Mouse (Mus musculus): ENCODE measurements around the gene Stat3.

Stat3 gene

GRCm38 (mm10) chr11:100890481-100890880 is 48.9 kb downstream of the Stat3 start:
- no peak for DNase-seq (ENCODE audit: low spot score)

GRCm38 (mm10) chr11:100888348-100888820 is 51.0 kb downstream of the Stat3 start:
- no peak for DNase-seq (ENCODE audit: low spot score)

GRCm38 (mm10) chr11:100887764-100888163 is 51.6 kb downstream of the Stat3 start:
- DNase-seq (ENCODE audit: low spot score): no peak

- DNase-seq (ENCODE audit: low spot score): no peak
Observed at GRCm38 (mm10) chr11:100887236-100887635, 52.1 kb downstream of the Stat3 start.

DNA sequence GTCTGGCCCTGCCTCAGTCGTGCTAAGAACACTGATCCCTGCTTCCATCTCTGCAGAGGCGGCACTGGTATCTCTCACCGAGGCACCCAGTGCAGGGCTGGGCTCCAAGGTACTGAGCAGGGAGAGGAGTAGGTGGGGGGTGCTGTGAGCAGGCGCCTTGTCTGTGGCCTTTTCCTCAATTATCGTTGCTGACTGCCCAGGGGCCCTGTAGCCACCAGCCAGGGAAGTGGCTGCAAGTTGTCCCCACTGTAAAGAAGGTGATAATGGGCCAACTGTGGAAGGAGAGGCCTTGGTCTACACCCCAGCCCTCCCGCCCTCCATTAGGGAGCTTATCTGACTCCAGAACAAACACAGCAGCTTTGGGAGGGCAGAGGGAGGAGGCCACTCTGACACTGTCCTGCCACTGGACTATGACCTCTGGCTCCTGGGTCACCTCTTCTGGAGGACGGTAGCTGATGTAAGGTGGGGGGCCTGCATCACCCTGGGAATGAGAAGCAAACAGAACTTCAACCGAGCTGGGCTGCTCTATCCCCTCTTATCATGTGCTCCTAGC is 53.1 kb downstream of the Stat3 start:
- DNase-seq (ENCODE audit: low spot score): no peak

- no peak for DNase-seq (ENCODE audit: low spot score)
Observed at GRCm38 (mm10) chr11:100885472-100885871, 53.9 kb downstream of the Stat3 start.

DNA sequence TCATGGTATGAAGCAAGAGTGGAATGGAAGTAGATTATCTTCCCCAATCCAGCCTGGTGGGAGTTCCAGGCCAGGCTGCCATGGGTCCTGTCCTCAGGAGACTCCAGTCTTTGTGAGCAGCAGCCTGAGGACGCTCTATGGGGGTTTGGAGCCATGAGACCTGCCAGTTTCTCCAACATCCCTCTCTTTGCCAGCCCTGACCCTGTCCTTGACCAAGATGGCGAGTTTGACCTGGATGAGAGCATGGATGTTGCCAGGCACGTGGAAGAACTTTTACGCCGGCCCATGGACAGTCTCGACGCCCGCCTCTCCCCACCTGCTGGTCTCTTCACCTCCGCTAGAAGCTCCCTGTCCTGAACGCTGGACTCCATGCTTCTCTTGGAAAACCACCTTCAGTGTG is 55.7 kb downstream of the Stat3 start:
- DNase-seq (ENCODE audit: low spot score): no peak

GRCm38 (mm10) chr11:100879321-100880078 is 59.8 kb downstream of the Stat3 start:
- DNase-seq (ENCODE audit: low spot score): no peak

- DNase-seq (ENCODE audit: low spot score): no peak
Observed at GRCm38 (mm10) chr11:100875761-100876160, 63.6 kb downstream of the Stat3 start.

DNA sequence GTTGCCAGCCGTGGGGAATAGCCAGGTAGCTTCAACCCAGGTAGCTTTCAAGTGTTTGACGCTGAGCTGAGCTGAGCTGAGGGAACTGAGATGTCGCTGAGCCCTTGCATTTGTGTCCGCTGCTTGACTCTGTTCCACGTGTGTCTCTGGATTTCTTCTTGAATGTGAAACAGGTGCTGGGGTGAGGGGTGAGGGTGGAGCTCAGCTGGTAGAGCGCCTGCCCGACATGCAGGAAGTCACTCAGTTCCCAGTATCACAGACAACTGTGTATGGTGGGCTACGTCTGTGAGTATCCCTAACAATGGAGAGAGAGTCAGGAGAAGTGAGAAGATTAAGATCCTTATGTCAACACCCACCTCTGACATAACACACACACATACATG is 68.4 kb downstream of the Stat3 start:
- DNase-seq (ENCODE audit: low spot score): no peak

DNA sequence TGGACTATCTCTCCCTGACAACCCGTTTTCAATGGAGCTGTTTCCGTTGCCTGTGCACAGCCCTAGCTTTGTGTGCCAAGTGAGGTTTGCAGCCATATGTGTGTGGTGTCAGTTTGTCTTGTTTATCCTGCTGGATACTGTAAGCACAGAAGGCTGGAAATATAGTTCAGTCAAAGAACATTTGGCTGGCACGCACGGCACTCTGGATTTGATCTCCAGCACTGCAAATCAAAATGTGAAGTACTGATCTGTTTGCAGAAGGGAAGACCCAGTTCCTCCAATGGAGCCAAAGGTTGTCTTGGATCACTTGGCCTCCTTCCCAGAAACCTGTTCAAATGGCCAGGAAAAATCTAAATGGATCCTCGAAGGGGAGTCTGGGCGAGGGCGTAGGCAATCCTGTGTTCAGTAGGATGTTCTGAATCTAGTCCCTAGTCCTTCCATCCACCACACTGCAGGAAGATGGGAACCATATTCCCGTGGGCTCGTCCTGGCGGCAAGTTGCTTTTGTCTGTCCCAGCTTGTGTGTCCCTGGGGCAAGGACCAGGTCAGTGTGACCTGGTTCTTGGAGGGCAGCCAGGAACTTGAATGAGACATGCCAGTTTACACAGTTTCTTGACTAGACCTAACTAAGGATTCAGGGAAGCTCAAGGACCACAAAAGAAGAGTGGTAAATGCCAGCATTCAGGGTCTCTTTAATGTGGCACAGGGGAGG is 68.9 kb downstream of the Stat3 start:
- peak; percentile 55 for DNase-seq (ENCODE audit: low spot score)

GRCm38 (mm10) chr11:100865618-100866017 is 73.7 kb downstream of the Stat3 start:
- DNase-seq (ENCODE audit: low spot score): no peak

DNA sequence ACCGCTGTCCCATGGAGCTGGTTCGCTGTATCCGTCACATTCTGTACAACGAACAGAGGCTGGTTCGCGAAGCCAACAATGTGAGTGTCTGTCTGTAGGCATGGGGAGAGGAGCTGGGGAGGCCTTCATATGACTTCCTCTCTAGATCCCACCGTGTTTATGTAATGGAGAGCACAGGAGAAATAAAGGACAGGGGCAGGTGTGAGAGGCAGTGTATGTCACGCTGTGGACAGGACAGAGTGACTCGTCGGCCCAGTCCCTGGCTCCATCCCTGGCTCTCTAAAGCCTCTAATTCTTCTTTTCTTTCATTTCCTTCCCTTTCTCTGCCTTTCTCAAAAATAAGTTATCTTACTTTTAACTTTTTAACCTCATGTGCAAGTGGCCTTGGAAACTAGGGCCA is 76.2 kb downstream of the Stat3 start:
- no peak for DNase-seq (ENCODE audit: low spot score)

DNA sequence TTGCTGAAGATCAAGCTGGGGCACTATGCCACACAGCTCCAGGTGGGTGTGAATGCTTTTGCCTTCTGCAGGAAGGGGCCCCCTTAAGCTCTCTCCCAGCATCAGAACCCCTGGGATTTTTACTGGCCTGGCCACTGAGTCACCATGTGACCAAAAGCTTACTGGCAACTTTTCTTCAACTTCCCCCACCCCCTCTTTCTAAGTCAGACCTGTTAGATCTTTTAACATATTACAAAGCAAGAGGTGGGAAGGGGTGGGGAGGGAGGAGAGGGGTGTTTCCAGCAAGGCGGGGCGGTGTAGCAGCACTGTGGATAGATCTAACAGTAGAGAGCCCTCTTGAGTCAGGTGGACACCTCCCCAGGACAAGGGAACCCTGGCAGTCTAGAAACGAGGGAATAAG is 77.5 kb downstream of the Stat3 start:
- no peak for DNase-seq (ENCODE audit: low spot score)

DNA sequence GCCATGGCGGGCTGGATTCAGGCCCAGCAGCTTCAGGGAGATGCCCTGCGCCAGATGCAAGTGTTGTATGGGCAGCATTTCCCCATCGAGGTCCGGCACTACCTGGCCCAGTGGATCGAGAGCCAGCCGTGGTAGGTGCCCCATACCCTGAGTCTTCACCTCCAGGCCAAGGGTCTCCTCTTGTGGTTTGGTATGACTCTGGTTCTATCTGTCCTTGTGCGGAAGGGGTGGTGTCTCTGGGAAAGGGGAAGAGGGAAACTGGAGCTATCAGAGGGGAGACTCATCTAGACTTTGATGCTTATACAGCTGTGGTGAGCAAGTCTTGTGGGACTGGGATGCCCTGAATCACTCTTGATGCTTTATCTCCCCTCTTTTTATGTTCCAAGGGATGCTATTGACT is 78.0 kb downstream of the Stat3 start:
- no peak for DNase-seq (ENCODE audit: low spot score)

DNA sequence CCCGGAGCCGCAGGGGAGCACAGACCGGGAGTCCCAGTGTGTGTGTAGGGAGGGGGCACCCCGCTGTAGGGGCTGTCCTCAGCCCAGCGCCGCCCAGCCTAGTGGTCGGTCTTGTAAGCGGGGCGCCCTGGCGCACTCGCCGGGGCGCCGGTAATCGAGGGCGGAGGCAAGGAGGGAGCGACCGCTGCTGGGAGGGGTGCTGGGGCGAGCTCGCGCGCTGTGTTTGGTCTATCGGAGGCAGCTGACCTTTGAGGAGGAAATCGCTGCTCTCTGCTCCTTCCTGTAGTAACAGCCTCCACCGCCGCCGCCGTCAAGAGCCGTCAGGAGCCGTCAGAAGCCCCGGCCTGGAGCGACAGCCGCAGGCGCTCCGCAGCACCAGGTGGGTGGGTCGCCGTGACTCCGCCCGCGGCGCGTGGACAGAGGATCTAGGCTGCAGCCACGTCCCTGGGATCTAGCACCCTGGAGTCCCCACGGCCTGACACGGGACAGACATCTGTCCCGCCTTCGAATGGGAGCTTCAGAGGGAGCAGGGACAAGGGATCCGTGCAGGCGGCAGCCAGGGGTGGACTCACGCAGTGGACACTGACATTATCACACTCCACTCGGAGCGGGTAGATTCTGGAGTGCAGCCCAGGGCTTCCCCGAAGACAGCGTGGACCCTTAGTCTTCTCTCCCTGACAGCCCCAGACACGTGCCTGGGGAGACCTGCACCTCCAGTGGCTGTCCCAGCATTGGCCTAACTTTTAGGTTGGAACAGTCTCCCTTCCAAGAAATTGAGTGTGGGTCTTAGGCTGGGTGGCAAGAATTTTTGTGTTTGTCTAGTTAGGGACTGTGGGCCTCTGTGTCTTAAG is 78.9 kb downstream of the Stat3 start:
- DNase-seq (ENCODE audit: low spot score): peak; percentile 12

DNA sequence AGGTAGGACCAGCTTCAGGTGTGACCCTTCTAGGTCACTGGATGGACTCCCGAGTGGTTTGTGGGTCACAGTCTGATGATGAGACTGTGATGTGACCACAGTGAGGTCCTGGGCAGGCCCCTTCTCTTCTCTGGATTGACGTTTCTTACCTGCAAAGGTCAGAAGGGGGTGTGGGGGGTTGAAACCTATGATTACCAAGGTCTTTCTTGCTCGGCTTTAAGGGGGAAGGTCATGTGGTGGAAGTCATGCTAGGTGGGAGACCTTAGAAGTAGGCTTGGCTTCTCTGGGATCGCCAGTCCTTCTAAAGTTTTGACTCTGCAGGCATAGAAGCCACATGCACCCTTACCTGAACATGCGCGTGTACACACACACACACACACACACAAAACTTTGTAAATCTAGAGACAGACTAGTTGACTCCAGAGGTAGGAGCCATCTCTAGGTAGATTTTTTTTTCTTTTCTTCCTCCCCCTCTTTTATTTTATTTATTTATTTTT is 79.7 kb downstream of the Stat3 start:
- no peak for DNase-seq (ENCODE audit: low spot score)

DNA sequence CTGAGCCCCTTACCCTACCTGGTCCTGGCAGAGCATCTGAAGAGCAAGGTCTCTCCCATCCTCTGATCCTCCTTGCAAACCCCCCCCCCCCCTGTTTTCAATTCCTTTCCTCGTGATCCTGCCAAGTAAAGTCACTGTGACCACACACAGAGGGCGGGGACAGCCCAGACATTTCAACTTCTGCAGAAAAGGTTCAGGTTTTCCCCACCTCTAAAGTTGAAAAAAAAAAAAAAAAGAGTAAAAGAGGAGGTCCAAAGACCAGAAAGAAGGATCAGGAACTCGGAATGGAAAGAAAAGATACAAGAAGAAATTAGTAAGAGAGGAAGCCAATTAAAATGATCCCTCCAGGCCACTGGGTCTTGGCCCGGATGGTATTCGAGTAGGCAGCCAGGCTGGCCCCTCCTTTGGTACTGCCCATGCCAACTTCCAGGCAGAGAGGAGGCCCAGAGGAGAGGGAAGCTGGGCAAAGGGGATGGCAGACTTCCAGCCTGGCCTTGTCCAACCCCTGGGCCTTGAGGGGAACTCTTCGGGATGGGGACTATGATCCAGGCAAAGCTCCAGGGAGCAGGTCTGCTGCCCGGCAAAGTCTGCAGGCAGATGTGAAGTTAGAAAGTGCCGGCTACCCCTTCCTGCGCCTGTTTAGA is 80.3 kb downstream of the Stat3 start, which contains the start of gene Stat5a:
Stat5a (plus strand) TSS at position 417 of the 644 bp plus-strand sequence.
- DNase-seq (ENCODE audit: low spot score): no peak

DNA sequence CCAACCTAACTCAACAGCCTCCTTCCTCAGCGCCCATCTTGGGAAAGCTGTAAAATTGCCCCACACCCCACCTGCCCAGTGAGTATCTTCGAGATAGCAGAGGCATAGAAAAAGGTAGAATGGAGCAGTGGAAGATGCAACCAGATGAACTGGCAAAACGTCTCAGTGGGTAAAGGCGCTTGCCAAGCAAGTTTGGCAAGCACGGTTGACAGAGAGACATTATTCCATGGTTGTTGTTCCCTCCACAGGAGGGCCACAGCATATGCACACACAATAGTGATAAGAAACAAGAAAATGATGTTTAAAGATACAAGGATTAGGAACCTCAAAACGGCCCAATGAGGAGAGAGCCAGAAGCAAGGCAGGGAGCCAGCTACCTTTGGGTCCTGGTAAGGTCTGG is 81.4 kb downstream of the Stat3 start:
- no peak for DNase-seq (ENCODE audit: low spot score)

DNA sequence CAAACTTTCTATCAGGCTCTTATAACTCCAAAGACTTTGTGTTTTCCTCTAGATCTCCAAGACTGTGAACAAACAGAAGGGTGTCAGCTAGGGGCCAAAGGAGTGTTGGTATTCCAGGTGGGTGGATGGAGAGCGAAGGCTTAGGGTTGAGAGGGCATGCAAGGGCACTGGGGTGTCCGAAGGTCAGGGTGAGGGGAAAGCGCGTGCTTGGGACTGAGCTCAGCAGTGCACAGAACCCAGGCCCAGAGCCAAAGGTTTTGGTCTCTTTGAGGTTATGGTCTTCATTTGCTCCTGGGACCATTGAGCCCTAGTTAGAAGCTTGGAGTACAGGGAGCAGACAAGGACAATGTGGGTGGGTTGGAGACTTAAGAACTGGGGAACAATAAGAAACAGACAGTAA is 84.2 kb downstream of the Stat3 start:
- DNase-seq (ENCODE audit: low spot score): no peak

- no peak for DNase-seq (ENCODE audit: low spot score)
Observed at GRCm38 (mm10) chr11:100854268-100854667, 85.1 kb downstream of the Stat3 start.

GRCm38 (mm10) chr11:100853018-100853417 is 86.3 kb downstream of the Stat3 start:
- no peak for DNase-seq (ENCODE audit: low spot score)
